Mouse (Mus musculus): Measurements from ENCODE around the gene Slc39a3.
"Not testable (repeated sequence)": the region's sequence is repeated elsewhere in the genome, so short reads cannot be mapped to it uniquely, and the experiment has no call there.

The Slc39a3 gene

DNA sequence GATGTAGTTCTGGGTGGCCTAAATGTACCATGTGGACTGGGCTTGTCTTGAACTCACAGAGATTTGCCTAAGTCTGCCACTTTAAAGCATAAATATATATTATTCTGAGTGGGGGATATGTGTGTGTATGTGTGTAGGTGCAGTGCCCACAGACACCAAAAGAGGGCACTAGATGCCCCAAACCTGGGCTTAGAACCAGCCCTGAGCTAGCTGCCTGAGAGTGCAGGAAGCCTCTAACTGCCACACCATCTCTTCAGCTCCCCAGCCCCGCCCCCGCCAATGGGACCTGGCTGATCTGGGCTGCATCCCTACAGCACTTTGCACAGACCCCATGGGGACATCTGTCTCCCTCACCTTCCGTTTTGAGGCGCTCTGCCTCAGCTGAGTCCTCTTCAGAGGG is 13.4 kb upstream of the Slc39a3 start:
- in situ Hi-C loops (cut with MboI, MseI), result loop anchor here (10.0 kb wide), 1 partner anchor 816 kb away; no protein-coding TSS in a partner anchor

DNA sequence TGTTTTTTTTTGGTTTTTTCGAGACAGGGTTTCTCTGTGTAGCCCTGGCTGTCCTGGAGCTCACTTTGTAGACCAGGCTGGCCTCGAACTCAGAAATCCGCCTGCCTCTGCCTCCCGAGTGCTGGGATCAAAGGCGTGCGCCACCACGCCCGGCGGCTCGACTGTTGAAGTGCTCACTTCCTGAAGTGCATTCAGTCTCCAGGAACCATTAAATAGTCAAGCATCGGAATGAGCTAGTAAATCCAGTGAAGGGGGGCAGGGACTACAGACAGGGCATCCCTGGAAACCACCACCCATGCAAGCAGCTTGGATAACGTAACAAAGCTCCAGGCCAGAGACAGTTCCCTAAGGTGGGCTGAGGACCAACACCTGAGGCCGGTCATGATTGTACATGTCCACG is 8.0 kb upstream of the Slc39a3 start:
- in situ Hi-C loops (cut with MboI, MseI), result not testable (repeated sequence)

- in situ Hi-C loops (cut with MboI, MseI), result no loop called here
Measured at GRCm38 (mm10) chr10:81041458-81042175, 4.4 kb upstream of the Slc39a3 start.

- in situ Hi-C loops (cut with MboI, MseI), result no loop called here
Measured at GRCm38 (mm10) chr10:81036251-81036650, 975 bp downstream of the Slc39a3 start.

DNA sequence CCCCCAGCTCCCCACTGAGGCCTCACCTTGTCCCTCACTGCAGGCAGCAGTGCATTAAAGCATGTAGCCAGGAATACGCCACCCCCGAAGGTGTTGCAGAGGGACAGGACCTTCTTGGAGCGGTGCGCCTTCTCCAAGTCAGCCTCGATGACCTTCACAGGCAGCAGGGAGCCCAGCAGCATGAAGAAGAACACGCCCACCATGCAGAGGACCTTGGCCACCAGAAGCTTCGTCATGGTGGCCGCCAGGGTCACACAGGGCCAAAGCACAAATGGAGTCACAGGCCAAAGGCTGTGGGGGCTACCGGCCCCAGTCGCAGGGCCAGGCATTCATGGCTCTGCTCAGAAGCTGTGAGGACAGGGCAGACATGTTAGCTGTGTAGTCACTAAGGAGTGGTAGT is 3.6 kb downstream of the Slc39a3 start:
- in situ Hi-C loops (cut with MboI, MseI), result no loop called here

DNA sequence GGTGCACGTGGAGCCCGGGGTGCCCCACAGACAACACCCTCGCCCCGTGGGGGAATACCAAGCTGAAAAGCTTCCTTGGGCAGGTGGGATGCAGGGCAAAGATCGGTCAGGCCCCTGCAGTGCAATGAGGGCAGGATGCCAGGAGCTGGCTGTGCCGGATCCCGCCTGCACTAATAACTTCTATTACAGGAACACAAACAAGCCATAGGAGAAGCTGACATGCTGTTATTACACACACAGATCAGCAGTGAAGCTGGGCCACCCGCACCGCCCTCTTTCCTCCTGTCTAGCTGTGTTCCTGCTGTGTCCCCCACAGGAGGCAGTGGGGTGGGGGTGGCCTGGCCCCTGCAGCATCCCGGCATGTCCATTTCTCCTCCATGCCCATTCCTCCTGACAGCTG is 8.2 kb downstream of the Slc39a3 start:
- in situ Hi-C loops (cut with MboI, MseI), result no loop called here

DNA sequence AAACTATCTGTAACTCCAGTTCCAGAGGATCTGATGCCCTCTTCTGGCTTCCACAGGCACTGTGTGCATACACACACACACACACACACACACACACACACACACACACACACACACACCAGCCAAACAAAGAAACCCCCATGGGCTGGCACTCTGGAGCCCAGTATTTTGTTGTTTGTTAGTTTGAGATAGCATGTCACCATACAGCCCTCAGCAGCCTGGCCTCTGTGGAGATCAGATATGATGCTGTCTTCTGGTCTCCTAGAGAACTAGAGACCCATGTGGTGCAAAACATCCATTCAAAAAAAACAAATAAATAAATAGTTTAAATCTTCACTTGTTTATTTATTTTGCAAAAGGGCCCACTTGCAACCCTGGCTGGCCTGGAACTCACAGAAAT is 9.0 kb downstream of the Slc39a3 start:
- in situ Hi-C loops (cut with MboI, MseI), result no loop called here

DNA sequence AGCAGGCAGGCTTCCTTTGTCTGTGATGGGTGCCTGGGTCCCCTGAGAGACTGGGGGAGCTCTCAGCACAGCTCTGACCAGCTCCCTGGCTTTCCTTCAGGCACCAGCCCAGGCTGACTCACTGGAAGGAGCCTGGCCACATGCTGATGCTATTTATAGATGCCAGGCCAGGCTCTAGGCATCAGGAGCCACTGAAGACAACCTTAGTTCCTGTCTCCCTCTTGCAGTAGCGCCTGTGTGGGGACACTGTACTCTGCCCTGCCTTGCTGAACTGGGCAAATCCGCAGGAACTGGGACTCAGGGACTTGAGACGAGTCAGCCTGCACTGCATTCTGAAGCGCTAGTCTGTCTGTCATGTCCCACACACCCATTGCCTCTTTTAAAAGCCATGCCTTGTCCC is 9.9 kb downstream of the Slc39a3 start:
- in situ Hi-C loops (cut with MboI, MseI), result no loop called here

DNA sequence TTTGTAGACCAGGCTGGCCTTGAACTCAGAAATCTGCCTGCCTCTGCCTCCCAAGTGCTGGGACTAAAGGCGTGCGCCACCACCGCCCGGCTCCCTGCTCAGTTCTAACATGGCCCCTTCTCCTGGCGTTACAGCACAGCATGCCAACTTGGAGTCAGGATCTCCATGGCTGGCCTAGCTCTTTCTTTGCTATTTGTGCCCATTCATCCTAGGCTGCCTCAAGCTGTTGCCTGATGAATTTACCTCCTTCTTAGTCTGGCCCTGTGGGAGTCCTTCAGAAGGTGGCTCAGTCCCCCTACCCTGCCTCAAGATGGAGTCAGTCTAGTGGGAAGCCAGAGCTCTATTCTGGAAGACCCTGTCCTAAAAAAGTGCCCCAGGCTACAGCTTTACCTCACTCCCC is 10.4 kb downstream of the Slc39a3 start:
- in situ Hi-C loops (cut with MboI, MseI), result no loop called here

DNA sequence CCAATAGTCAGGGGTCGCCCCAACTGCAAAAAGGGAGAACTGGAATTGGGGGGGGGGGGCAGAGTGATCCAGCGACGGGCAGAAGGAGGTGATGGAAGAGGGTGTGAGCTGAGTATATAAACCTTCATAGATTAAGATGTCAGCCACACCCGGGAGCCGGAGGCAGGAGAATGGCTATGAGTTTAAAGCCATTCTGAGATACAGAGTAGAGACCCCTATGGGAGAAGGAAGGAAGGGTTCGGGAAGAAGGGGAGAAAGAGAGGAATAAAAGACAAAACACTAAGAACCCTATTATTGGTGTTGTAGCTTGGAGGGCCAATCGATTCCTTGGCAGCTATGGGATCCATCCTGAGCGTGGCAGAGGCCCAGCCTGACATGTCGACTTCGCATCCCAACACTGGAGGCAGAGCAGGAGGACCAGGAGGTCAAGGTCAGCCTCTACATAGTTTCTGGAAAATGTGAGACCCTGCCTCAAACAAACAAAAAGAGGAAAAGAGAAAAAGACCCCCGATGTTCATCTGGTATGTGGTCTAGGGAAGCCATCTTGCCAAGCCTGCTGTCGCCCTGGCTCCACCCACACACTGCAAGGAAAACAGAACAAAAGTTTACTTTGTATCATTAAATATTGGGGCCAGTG is 11.5 kb downstream of the Slc39a3 start, which contains the start of gene Diras1:
Gene Diras1, minus strand, starts transcription at position 24 of the 637 bp plus-strand sequence.
- in situ Hi-C loops (cut with MboI, MseI), result no loop called here

DNA sequence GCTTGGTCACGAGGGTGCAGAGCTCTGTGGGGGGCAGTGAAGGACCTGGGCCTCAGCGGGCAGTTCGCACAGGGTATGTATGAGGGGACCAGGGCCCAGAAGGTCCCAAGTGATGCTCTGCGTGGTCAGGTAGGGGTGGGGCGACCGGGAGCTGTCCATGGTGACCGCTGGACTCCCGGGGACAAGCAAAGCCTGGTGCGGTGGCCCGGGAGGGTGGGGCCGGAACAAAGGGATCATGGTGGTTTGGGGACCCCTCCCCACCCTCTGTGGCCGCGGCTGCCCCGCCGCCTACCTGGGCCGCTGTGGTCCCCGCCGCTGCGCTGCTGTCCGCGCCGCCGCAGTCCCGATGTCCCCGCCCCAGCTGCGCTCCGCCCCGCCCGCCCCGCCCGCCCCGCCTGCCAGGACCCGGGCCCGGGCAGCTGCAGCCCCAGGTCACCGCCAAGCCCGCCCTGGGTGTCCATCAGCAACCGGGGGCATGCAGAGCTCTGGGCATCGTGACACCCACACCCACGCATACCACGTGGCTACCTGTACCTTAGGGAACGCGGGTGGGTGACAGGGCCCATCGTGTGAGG is 12.1 kb downstream of the Slc39a3 start:
- in situ Hi-C loops (cut with MboI, MseI), result no loop called here

- in situ Hi-C loops (cut with MboI, MseI), result no loop called here
Measured at GRCm38 (mm10) chr10:81024346-81024937, 12.8 kb downstream of the Slc39a3 start.

GRCm38 (mm10) chr10:81022744-81023143 is 14.5 kb downstream of the Slc39a3 start:
- in situ Hi-C loops (cut with MboI, MseI), result no loop called here

DNA sequence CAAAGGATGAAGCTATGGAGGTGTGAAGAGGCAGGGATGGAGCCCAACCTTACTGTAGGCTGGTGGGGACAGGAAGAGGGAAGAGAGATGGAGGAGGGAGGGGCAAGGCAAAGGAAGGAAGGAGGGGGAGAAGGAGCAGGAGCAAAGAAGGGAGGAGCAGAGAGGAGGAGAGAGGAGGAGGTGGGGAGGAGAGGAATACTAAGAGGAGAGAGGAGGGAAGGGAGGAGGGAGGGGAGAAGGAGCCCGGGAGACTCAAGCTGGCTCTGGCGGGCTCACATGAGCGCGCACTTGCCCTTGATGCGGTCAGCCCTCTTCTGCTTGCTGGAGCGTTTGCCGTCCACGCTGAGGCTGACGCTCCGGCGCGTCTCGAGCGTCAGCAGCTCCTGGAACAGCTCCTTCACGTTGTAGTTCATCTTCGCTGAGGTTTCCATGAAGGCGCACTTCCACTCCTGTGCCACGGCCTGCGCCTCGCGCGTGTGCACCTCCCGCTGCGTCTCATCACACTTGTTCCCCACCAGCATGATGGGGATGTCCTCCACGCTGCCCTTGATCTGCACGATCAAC is 15.6 kb downstream of the Slc39a3 start:
- in situ Hi-C loops (cut with MboI, MseI), result no loop called here

- in situ Hi-C loops (cut with MboI, MseI), result no loop called here
Measured at GRCm38 (mm10) chr10:81020207-81020606, 17.0 kb downstream of the Slc39a3 start.

DNA sequence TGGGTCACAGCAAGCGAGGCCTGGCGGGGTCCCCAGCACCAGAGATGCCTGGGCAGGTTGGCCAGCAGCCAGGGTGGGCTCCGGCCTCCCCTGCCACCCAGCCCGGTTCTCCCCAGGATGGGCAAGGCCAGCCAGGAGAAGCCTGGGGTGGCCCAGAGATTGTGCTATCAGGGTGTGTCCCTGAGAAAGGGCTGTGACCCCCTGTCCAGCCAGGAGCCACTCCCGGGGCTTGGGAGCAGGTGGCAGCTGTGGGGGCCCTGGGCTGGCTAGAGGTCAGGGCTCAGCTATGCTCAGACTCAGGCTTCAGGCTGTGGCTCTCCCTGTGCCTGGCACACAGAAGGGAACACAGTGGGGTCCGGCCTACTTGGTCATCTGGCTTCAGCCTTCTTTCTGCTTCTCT is 17.5 kb downstream of the Slc39a3 start:
- in situ Hi-C loops (cut with MboI, MseI), result no loop called here

- in situ Hi-C loops (cut with MboI, MseI), result no loop called here
Measured at GRCm38 (mm10) chr10:81018326-81018725, 18.9 kb downstream of the Slc39a3 start.

DNA sequence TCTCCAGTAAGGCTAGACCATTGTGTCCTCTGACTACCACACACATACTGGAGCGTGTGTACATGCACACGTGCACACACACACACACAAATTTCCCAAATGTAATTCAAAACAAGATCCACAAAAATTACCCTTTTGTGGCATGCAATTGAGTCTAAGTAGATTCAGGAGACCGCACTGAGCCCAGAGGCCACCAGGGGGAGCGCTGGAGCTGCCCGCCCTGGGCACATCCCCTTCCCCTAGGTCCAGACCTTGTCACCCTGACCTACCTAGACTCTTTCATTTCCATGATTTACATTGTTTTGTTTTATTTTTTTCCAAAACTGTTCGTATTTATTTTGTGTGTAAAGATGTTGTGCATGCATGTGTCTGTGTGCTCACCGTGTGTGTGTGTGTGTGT is 20.6 kb downstream of the Slc39a3 start:
- in situ Hi-C loops (cut with MboI, MseI), result no loop called here

- in situ Hi-C loops (cut with MboI, MseI), result no loop called here
Measured at GRCm38 (mm10) chr10:81015666-81016065, 21.6 kb downstream of the Slc39a3 start.

- in situ Hi-C loops (cut with MboI, MseI), result no loop called here
Measured at GRCm38 (mm10) chr10:81014393-81015384, 22.5 kb downstream of the Slc39a3 start, which contains the start of gene Gng7. Gene Gng7, minus strand, starts transcription at chr10:81014945.

DNA sequence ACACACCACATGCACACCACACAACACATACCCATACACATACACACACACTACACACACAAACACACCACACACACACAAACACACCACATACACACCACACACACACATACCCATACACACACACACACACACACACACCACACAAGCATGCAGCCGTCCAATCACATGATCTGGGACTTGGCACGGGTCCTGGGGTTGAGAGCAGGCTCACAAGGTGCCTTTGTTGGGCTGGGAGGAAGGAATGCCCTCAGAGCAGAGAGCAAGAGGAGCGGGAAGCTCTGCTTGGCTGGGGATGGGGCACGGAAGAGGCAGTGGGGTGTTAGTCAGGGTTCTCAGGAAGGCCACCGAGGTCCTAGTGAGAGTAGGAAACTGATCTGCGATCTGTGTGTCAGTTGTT is 26.4 kb downstream of the Slc39a3 start:
- in situ Hi-C loops (cut with MboI, MseI), result no loop called here

All from T-helper 1 cell (primary cell).